Mouse (Mus musculus) E14TG2a.4 (cell line): ENCODE measurements around the gene Rpl11.

ENCODE experiments used
- CTCF ChIP-seq: conservative IDR thresholded peaks from 2 replicates; pipeline ENCODE4 v1.5.1; 2014; ENCODE audit warnings: low read length
- NANOG ChIP-seq: IDR thresholded peaks from 2 replicates; pipeline ENCODE4 v1.6.1; 2014; ENCODE audit warnings: borderline replicate concordance, low read length, mixed read lengths

- no peak for TF ChIP-seq CTCF
- no peak for TF ChIP-seq NANOG
Observed at GRCm38 (mm10) chr4:136027416-136028131, 25.7 kb downstream of the Rpl11 start.
